Mouse (Mus musculus) fat pad, adult 2 months (tissue): Measurements from ENCODE around the gene Ms4a14.
"Not testable (repeated sequence)": the region's sequence is repeated elsewhere in the genome, so short reads cannot be mapped to it uniquely, and the experiment has no call there.

Experiments used
- DNase-seq: peaks from one replicate; pipeline ENCODE4 v3.0.0-alpha.2; 2011; ENCODE audit warnings: low read depth, low spot score; ENCODE audit errors: extremely low read depth

The Ms4a14 gene

DNA sequence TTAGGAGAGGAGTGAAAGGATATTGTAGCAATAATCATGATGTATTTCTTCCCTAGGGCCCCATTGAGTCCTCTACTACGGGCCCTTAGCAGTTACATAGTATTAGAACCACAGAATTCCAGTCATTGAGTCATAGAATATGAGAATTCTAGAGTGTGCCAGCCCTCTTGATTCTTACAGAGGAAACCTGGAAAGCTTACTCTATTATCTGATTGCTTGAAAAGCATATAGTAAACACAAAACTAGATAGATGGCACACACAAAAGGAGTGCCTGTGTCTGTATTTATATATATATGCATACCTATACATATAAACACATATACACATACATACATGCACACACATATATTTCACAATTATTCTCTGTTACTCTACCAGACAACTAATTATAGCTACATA is at the start of gene Ms4a14:
TSS of gene Ms4a14 (minus strand) at position 101 of the 400 bp plus-strand sequence.
- DNase-seq, result no peak

DNA sequence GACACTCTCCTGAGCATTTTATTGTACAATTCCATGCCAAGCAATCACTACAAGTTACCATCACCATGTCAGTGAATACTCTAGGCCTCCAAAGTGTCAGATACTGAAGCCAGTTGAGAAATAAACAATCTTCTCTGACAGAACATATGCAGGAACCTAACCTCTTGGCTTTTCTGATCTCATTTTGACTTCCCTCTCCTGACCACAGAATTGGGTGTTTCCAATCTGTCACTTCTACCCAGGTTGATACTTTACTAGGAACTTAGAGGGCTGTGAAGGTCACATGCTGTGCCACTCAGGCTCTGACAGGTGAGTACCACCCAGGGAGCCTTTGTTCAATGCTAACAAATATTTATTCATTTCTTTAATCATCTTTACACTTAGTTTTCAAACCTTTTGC is 47.7 kb upstream of the Ms4a14 start:
- DNase-seq, result no peak

DNA sequence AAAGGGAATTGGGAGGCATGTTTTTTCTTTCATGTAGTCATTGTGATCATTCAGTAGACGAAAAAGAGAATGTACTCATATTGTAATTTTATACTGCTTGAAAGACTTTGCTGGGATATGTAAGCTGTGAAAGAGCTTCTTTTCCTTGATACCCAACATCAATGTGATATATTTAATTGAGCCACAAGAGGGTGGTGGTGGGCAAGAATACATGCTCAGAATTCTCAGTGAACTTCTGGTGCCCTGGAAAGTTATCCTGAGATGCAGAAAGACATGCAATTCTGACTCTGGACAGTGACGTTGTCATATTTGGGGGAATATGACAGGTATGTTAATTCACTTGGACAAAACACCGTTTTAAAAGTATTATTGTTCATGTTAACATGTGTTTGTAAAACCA is 45.9 kb upstream of the Ms4a14 start:
- DNase-seq, result no peak

DNA sequence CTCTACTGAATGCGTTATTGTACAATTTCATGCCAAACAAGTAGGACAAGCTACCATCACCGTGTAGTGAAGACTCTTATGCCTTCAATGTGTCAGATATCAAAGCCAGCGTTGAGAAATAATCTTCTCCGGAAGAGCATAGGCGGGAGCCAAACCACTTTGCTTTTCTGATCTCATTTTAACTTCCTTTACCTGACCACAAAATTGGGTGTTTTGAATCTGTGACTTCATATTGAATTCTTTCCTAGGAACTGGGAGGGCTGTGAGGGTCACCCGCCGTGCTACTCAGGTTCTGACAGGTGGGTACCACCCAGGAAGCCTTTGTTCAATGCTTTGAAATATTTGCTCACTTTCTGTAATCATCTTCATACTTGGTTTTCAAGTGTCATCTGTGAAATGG is 41.5 kb upstream of the Ms4a14 start:
- no peak for DNase-seq

DNA sequence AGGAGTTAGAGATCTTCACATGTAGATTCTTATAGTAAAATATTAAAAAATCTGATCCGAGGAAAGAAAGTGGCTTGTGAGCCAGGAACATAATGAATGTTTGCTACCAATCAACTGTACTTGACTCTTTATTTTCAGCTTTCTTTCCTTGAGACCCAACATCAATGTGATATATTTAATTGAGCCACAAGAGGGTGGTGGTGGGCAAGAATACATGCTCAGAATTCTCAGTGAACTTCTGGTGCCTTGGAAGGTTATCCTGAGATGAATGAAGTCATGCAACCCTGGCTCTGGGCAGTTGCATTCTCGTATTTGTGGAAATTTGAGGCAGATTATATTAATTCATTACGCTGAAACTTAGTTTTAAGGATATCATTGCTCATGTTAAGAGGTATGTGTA is 37.6 kb upstream of the Ms4a14 start:
- DNase-seq, result no peak

DNA sequence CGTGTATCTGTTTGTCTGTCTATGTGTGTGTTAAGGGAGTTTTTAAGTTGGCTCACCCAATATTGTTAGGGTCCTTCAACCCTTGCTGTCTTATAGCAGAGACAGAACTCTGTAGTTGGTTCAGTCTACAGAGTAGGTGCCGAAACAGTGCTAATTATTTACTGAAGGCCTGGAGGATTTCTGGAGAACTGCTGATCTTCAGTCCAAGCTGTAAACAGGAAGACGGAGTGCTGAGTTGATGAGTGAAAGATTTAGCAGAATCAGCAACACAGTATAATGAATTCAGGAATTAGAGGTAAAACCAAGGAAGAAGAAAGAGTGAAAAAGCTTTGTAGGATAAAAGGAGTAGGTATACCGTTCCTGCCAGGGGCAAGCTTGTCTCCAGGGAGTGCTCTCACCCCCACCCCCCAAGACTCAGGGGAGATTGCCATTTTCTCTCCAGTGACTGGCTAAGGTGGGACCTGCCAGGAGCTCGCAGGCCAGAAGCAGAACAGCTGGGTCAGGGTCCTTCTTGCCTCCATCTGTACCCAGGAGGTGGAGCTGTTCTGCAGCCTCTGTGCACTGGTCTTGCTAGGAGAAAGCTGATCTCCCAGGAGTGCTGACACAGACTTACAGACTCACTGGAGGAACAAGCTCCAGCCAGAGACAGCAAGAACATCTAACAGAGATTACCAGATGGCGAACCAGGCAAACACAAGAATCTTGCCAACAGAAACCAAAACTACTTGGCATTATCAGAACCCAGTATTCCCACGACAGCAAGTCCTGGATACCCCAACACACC is 35.6 kb upstream of the Ms4a14 start:
- no peak for DNase-seq

DNA sequence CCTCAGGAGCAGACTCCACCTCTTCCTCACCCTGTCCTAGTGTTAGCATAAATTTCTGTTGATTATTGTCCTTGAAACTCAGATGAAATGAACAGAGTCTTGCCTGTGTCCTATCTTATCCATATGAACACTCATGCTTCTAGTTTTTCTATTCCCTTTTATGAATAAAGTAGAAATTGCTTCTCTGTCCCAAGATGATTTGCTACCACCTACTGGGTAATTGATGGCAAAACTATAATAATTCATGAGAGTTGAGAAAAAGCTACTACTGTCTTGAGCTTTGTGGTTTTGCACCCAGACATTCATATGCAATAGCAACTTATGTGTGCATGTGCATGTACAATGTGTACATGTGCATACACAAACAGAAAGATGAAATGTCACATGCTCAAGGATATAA is 29.7 kb upstream of the Ms4a14 start:
- no peak for DNase-seq

DNA sequence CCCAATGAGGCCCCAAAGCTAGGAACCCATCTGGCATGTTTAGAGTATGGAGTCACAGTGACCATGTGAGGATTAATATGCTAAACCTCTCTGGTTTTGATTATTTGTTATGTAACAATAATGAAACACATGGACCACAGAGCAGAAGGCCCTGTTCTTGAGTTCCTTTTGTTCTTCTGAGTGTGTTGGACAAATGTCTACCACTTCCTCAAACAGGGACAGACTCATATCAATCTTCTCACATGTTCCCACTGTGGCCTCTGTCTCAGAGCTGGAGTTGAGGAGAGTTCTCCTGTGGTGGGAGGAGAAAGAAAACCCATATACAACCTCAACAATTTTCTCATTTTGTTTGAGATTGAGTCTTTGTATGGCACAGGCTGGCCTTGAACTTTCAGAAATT is 28.9 kb upstream of the Ms4a14 start:
- DNase-seq, result no peak

DNA sequence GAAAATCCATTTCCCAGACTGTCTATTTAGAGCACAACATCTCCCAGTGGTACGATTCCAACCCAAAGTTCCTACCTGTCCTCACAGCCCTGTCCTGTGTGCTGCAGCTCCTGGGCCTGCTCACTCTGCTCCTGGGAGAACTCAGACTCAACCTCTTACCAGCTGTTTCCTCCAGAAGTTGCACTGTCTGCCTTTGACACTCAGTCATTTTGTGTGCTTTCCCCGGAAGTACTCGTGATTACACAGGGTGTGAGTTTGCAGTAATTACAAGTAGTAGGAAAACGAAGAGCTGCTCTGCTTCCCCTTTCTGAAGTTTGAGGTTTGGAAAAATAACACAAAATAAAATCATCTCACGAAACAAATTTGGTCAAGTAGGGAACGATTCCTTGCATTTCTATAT is 21.7 kb upstream of the Ms4a14 start, which contains the start of gene Ms4a7:
TSS of gene Ms4a7 (minus strand) at position 215 of the 400 bp plus-strand sequence.
- DNase-seq, result no peak

DNA sequence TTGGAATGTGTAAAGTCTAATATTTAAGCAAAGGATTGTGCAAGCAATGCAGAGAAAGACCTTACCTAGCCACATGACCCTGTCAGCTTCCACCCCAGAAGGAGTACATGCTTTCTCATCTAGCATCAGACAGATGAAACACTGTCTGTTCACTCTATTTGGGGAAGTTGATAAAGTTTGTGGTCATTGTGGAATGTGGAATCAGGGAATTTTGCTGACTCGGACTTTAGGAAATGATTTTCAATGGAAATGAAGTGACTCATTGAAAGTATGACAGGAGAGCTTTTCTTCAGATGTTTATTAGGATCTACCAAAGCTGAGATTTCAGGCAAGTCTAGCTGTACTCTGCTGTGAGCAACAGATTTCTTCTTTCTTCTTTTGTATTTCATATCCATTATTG is 6.9 kb upstream of the Ms4a14 start:
- DNase-seq, result no peak

DNA sequence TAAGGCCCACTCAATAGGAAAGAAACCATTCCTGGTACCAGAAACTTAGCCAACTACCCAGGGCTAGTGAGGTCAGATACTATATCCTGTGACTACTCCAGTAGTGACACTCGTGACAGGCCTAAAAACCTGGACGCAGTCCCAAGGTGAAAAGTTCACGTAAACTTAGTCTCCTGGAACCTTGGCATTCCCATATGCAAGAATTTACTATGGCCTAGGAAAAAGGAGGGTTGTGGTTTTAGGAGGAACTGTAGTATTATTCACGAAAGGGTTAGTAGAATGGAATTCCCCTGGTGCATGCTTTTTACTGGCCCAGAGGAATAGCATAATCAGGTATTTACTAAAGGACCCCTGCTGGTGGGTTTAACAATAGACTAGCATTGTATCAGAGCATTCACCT is 2.5 kb upstream of the Ms4a14 start:
- DNase-seq, result no peak

DNA sequence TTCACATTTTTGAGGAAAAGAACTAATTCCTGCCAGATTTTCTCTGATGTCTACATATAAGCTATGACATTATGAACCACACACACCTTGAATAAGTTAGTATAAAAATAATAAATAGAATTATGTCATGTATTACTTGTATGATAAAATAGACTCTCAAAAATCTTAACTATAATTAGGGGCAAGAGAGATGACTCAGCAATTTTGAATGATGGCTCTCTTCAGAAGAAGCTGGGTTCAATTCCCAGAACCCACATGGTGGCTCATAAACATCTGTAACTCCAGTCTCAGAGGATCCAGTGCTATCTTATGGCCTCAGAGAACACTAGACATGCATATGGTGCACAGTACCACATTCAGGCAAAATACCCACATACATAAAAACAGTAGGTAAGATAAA is 5.4 kb downstream of the Ms4a14 start:
- DNase-seq, result no peak

DNA sequence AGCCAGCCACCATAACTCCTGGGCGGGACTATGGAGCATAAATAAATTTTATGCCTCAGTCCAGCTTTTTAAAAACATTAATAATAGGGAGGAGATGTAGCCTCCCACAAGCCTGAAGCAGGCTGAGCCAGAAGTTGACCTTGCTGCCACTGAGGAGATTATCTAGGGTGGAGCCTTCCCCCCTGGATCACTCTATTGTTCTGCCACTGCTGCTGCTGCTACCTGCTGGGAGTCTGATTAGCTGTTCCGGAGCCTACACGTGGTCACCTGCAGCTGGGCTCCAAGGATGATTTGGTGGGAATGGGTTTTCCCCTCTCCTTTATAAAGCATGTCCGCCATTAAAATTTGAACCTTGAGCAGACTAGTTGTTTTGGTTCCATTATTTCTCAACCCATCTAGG is 14.7 kb downstream of the Ms4a14 start:
- not testable (repeated sequence) for DNase-seq

DNA sequence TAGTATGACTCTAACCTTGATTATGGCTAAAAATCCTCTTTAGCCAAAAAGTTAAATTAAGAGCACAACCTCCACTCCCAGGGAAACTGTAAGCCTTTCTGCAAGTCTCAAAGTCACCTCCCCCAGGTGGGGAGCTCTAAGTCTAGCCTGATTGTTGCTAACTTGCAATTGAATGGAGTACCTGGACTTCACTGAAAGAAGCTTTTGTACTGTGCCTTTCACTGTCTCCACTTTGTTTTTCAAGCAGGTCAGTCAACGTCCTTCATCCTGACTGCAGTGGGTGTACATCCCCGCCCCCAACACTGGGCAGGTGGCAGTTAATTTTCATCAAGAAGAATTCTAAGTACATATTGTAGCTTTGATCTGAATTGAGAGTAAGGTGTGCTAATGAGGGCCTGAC is 15.3 kb downstream of the Ms4a14 start:
- no peak for DNase-seq

DNA sequence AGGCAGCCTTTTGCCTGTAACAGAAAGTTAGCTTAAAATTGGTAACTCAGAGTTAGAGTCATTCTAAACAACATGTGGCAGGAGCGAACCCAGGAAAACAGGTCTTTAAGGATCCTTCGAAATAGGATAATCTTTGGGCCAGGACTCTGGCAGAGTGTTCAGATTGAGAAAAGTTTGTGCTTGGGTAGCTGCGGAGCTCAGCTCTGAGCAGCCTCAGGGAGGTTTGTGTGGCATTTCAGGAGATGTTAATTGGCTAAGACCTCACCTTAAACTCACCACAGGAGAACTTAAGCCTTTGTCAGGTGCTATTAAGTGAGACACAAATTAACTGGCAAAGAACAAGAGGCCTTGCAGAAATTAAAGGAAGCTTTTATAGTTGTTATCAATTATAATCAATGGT is 20.6 kb downstream of the Ms4a14 start:
- DNase-seq, result not testable (repeated sequence)

DNA sequence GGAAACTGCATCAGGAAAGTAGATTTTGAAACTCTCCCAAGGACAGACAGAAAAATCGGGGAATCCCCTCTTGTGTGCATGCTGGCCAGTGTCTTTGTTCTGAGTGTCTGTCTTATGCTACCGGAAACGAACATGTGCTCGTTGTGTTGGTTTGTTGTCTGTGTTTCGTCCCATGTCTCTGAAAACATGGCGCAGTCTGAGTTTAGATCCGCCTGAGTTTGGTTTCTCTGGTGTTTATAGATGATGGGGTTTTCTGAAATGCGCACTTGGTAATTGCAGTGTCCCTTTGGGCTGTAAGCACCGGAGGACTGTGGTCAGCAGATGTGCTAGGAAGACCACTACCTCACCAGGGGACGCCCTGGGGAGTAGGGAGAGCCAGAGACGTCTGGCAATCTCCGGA is 21.3 kb downstream of the Ms4a14 start:
- DNase-seq, result no peak

DNA sequence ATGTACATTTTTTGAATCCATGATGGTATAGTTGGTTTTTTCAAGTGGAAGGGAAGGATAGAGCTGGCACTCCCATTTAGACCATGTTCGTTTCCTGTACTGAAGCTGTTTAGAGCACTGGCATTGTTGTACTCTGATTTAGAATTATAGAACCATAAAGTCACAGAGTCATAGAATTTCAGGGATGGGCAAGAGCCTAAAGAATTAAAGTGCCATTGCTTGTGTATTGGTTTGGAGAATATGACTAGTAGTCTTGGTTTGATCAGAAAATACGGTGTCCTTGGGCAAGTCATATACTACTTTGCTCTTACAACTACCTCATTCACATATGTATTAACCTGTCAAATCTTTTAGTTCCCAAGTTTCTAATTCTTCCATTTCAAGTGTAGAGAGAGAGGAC is 30.5 kb downstream of the Ms4a14 start, which contains the start of gene Ms4a5:
TSS of gene Ms4a5 (minus strand) at position 101 of the 400 bp plus-strand sequence.
- DNase-seq, result no peak

DNA sequence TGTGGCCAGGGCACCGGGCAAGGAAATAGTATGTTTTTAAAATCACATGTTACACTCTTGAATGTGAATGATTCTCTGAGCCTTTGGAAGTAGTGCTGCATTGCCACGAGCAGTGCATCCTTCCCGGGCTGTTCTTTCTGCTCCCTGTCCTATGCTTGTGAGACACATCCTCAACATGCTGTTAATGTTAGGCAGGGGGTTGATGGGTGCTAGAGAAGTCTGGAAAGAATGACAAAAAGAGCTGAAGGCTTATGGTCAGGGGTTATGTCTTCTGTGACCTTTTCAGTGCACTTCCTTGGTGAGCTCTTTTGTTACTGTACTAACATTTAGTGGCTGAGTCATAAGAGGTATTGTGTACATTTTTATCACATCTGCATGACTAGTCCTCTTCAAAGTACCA is 34.0 kb downstream of the Ms4a14 start:
- DNase-seq, result no peak

DNA sequence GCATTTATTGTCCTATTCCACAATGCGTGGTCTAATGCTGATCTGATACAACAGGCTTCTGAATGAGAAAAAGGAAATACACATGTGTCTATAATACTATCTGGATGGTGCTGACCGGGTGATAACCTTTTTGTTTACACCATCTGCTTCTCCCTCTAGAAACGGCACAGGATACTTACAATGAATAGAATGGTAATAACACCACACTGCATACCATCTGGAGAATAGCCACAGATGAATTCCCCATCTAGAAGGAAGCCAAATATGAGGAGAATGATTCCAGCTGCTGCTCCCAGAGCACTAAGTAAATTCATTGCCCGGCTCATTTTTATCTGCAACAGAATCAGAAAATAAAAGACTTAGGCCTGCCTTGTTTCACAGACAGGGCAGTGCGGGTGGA is 37.8 kb downstream of the Ms4a14 start:
- DNase-seq, result no peak

DNA sequence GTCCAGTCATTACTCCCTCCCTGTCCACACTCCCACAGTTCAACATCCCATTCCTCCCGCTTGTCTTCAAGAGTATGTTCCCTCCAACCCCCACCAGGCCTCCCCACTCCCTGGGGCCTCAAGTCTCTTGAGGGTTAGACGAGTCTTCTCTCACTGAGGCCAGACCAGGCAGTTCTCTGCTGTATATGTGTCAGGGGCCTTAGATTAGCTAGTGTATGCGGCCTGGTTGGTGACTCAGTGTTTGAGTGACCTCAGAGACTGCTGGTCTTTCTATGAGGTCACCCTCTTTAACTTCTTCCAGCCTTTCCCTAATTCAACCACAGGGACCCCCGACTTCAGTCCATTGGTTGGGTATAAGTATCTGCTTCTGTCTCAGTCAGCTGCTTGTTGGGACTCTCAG is 47.3 kb downstream of the Ms4a14 start:
- no peak for DNase-seq

DNA sequence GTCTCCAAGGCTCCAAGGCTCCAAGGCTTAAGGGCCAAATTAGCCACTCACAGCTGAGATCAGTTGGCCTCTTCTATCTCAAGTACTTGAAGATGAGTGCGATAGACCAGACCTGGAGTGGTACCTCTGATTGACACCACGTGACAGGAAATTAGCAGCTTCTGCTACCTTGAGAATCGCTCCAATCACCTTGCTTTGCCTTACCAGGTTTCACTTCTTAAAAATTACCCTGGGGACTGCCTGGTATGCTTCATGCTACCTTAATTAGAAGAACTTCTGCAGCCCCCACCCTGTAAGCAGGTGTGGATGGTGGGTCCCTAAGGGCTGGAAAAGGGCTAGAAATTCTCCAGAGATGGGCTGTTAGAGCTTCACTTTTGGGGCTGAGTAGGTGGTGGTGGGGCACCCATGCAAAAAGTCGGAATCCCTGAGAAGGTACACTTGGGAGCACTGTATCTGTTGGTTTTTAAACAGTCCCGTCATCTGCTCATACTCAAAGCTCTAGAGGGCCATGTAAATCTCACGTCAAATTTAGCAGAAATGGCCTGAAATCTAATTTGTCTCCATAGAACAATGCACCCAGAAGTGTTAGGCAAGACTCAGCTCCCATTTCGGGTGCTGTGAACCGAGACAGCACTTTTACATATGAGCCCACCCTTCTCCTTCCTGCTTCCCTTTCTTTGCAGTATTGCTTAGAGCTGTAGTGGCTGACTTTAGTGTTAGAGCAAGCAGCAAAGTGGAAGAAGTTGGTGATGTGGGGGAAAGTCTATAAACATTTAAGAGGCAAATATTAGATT is 48.0 kb downstream of the Ms4a14 start, which contains the start of gene Ms4a1:
TSS of gene Ms4a1 (minus strand) at position 190 of the 794 bp plus-strand sequence.
- no peak for DNase-seq

DNA sequence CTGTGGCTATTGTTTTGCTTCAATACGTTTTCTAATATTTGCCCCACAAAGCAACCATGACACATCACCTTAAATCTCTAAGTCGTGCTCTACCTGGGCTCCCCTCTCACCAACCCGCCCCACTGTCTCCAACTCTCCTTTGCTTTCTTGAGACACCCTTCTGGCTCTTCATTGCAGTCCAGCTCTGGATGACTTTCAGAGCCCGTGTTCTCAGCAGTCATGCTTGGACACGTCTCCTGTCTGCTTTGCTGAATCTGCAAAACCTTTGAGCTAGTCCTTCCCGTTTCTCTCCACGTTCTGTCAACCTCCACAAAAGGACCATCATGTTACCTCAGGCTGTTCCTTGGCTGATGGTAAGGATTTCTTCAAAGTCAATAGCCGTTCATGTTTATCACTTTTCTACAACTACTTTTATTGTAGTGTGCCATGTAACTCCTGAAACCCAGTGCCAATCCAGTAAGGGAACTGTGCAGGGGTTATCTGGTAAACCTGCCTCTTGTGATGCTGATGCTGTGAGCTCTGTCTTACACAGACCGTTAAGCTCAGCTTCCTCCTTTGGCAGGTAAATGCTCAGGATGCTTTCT is 49.6 kb downstream of the Ms4a14 start:
- DNase-seq, result no peak
